Mouse (Mus musculus) stomach, postnatal 0 days (tissue): ENCODE results near the gene Tmem220. TPM values are rescaled to one million over a fixed set of nuclear protein-coding genes. Genes with fewer than 3 reads are reported as not detected.

Source experiments
- ATAC-seq: fragments of 200-750 bp; cut with Nextera tagmentation; 2 replicates; pipeline ENCODE4 v1.8.0; 2017; ENCODE audit not compliant: low FRiP score, low TSS enrichment
- DNase-seq: peaks from one replicate; pipeline ENCODE4 v3.0.0-alpha.2; 2016; ENCODE audit warnings: low spot score
- H3K27ac ChIP-seq: fragments of 300-500 bp; sonication (generic); replicated peaks from 2 replicates; pipeline ENCODE4 v1.5.1; 2014; ENCODE audit warnings: mild to moderate bottlenecking, control low read depth
- H3K27me3 ChIP-seq: fragments of 300-500 bp; sonication (generic); 2 replicates; pipeline ENCODE4 v1.6.1; 2014; ENCODE audit warnings: low read length; ENCODE audit not compliant: control insufficient read depth, insufficient read depth
- H3K36me3 ChIP-seq: fragments of 300-500 bp; sonication (generic); 2 replicates; pipeline ENCODE4 v1.6.1; 2014; ENCODE audit warnings: low read length, mixed read lengths; ENCODE audit not compliant: control insufficient read depth, insufficient read depth
- H3K4me1 ChIP-seq: fragments of 300-500 bp; sonication (generic); replicated peaks from 2 replicates; pipeline ENCODE4 v1.6.1; 2014; ENCODE audit warnings: antibody characterized with exemption; ENCODE audit not compliant: control insufficient read depth, insufficient read depth
- H3K4me2 ChIP-seq: fragments of 300-500 bp; sonication (generic); replicated peaks from 2 replicates; pipeline ENCODE4 v1.6.1; 2014; ENCODE audit warnings: low read depth, mild to moderate bottlenecking, control low read depth, moderate library complexity
- H3K4me3 ChIP-seq: fragments of 300-500 bp; sonication (generic); 2 replicates; pipeline ENCODE4 v1.5.1; 2014; ENCODE audit warnings: low read depth, low read length, control low read depth
- H3K9ac ChIP-seq: fragments of 300-500 bp; sonication (generic); 2 replicates; pipeline ENCODE4 v1.6.1; 2014; ENCODE audit warnings: mild to moderate bottlenecking, low read length, control low read depth, mixed read lengths
- H3K9me3 ChIP-seq: fragments of 300-500 bp; sonication (generic); 2 replicates; pipeline ENCODE4 v1.6.1; 2016; ENCODE audit warnings: low read length; ENCODE audit not compliant: control insufficient read depth
- CTCF ChIP-seq: IDR thresholded peaks from 2 replicates; pipeline ENCODE4 v1.5.1; 2016; ENCODE audit warnings: antibody characterized with exemption, low read depth, mild to moderate bottlenecking, moderate library complexity
- EP300 ChIP-seq: optimal IDR thresholded peaks from 2 replicates; pipeline ENCODE3; 2016; ENCODE audit warnings: antibody characterized with exemption
- WGBS: fragments of 180-500 bp; shearing (Covaris S2); extraction: QIAGEN DNeasy Blood & Tissue Kit; methylation state at CpG from one replicate; pipeline ENCODE4 v1.1.7; 2014; 5-methylcytosine and 5-hydroxymethylcytosine counted together
- polyA plus RNA-seq: library from polyadenylated mRNA; unstranded; fragments of >200 nt; fragmentation: Nextera tagmentation; extraction: Ambion mirVana; gene quantifications from 2 replicates; pipeline ENCODE4 v1.2.1, GENCODE M21; 2015

The Tmem220 gene
- polyA plus RNA-seq, 1 experiment from 2014 or later, result 3.7 TPM

- TF ChIP-seq EP300, result no peak
- TF ChIP-seq CTCF, result no peak
- no peaks in the 10 kb centered on the region for H3K9me3 ChIP-seq
- H3K4me2 ChIP-seq, result no peak overlapping the region
- no peak overlapping the region for H3K9ac ChIP-seq
- no peaks in the 10 kb centered on the region for H3K27me3 ChIP-seq
- H3K36me3 ChIP-seq, result peaks cover 30% of the 10 kb centered on the region
- no peak overlapping the region for H3K27ac ChIP-seq
- 90% methylated on average over 8 of the region's 8 CpGs for WGBS
- no peak overlapping the region for H3K4me3 ChIP-seq
- H3K4me1 ChIP-seq, result no peaks in the 10 kb centered on the region
- DNase-seq (no peak), ATAC-seq (no peak)
These were observed 29.9 kb downstream of the Tmem220 start for GRCm38 (mm10) chr11:67054754-67055365.

GRCm38 (mm10) chr11:67061311-67061710 lies 36.4 kb downstream of the Tmem220 start:
- DNase-seq (no peak), ATAC-seq (no peak)
- Histone ChIP-seq H3K9ac (no peak overlapping the region), H3K36me3 (peaks cover 44% of the 10 kb centered on the region), H3K4me2 (no peak overlapping the region), H3K4me3 (no peak overlapping the region), H3K9me3 (no peaks in the 10 kb centered on the region), H3K27ac (no peak overlapping the region), H3K4me1 (no peaks in the 10 kb centered on the region), H3K27me3 (no peaks in the 10 kb centered on the region)
- TF ChIP-seq EP300 (no peak), CTCF (no peak)
- WGBS, result 90% methylated on average over 2 of the region's 2 CpGs

GRCm38 (mm10) chr11:67062726-67063125 lies 37.8 kb downstream of the Tmem220 start:
- no peak for ATAC-seq

GRCm38 (mm10) chr11:67067741-67068140 lies 42.8 kb downstream of the Tmem220 start:
- Histone ChIP-seq H3K27ac (no peak overlapping the region), H3K9me3 (no peaks in the 10 kb centered on the region)
- DNase-seq, result no peak

More at GRCm38 (mm10) chr11:67062726-67063125, 37.8 kb downstream of the Tmem220 start:
- peaks cover 37% of the 10 kb centered on the region for H3K36me3 ChIP-seq
- H3K27me3 ChIP-seq, result no peaks in the 10 kb centered on the region
- H3K9me3 ChIP-seq, result no peaks in the 10 kb centered on the region
- TF ChIP-seq CTCF (no peak), EP300 (no peak)
- no peaks in the 10 kb centered on the region for H3K4me1 ChIP-seq
- H3K4me2 ChIP-seq, result no peak overlapping the region
- no peak for DNase-seq
- WGBS, result 82% methylated on average over 3 of the region's 3 CpGs
- no peak overlapping the region for H3K9ac ChIP-seq
- no peak overlapping the region for H3K27ac ChIP-seq
- H3K4me3 ChIP-seq, result no peak overlapping the region

GRCm38 (mm10) chr11:67072615-67073130 lies 47.7 kb downstream of the Tmem220 start:
- WGBS, result 75% methylated on average over 15 of the region's 15 CpGs
- Histone ChIP-seq H3K4me3 (no peak overlapping the region), H3K27me3 (no peaks in the 10 kb centered on the region), H3K9me3 (no peaks in the 10 kb centered on the region), H3K9ac (no peak overlapping the region), H3K4me1 (no peaks in the 10 kb centered on the region), H3K27ac (no peak overlapping the region), H3K36me3 (0 out of 2 replicates have a peak, but pooled peaks cover under 1% of the 10 kb centered on the region), H3K4me2 (no peak overlapping the region)
- no peak for TF ChIP-seq EP300
- TF ChIP-seq CTCF, result no peak
- DNase-seq, result no peak
- ATAC-seq, result no peak

More at GRCm38 (mm10) chr11:67067741-67068140, 42.8 kb downstream of the Tmem220 start:
- 74% methylated on average over 3 of the region's 3 CpGs for WGBS
- H3K36me3 ChIP-seq, result peaks cover 21% of the 10 kb centered on the region
- no peak overlapping the region for H3K9ac ChIP-seq
- H3K4me2 ChIP-seq, result no peak overlapping the region
- ATAC-seq, result no peak
- H3K4me3 ChIP-seq, result no peak overlapping the region
- no peaks in the 10 kb centered on the region for H3K27me3 ChIP-seq
- no peak for TF ChIP-seq EP300
- TF ChIP-seq CTCF, result no peak
- H3K4me1 ChIP-seq, result no peaks in the 10 kb centered on the region

GRCm38 (mm10) chr11:67075036-67075435 lies 50.1 kb downstream of the Tmem220 start:
- Histone ChIP-seq H3K4me3 (no peak overlapping the region), H3K4me1 (no peaks in the 10 kb centered on the region), H3K27me3 (no peaks in the 10 kb centered on the region), H3K4me2 (no peak overlapping the region), H3K9me3 (no peaks in the 10 kb centered on the region), H3K36me3 (no peaks in the 10 kb centered on the region), H3K27ac (no peak overlapping the region), H3K9ac (no peak overlapping the region)
- ATAC-seq (no peak), DNase-seq (no peak)
- TF ChIP-seq EP300 (no peak), CTCF (no peak)
- 27% methylated on average over 3 of the region's 3 CpGs for WGBS
